Mouse (Mus musculus): ENCODE measurements at regions not wholly inside any gene's neighbourhood (a gene's known extent, or its start where the extent isn't known, plus 50 kb on each side); places are given as distances from the start of the nearest gene placed in this dataset.

- DNase-seq (ENCODE audit: extremely low read depth, insufficient read length, low spot score), result no peak
These were observed 139.2 kb downstream of the Matn1 start for GRCm38 (mm10) chr4:131083405-131083804.

- no peak for DNase-seq (ENCODE audit: extremely low read depth, insufficient read length, low spot score)
These were observed 153.2 kb downstream of the Matn1 start for GRCm38 (mm10) chr4:131097421-131097820.

GRCm38 (mm10) chr4:131100093-131100795 is 156.1 kb downstream of the Matn1 start:
- DNase-seq (ENCODE audit: extremely low read depth, insufficient read length, low spot score), result no peak

- no peak for DNase-seq (ENCODE audit: extremely low read depth, insufficient read length, low spot score)
These were observed 156.6 kb downstream of the Matn1 start for GRCm38 (mm10) chr4:131100796-131101156.

- DNase-seq (ENCODE audit: extremely low read depth, insufficient read length, low spot score), result no peak
These were observed 158.0 kb downstream of the Matn1 start for GRCm38 (mm10) chr4:131102163-131102562.

GRCm38 (mm10) chr4:131107127-131107857 is 163.1 kb downstream of the Matn1 start:
- DNase-seq (ENCODE audit: extremely low read depth, insufficient read length, low spot score), result no peak

- no peak for DNase-seq (ENCODE audit: extremely low read depth, insufficient read length, low spot score)
These were observed 168.4 kb downstream of the Matn1 start for GRCm38 (mm10) chr4:131112536-131112935.

GRCm38 (mm10) chr4:131113727-131114303 is 169.6 kb downstream of the Matn1 start:
- DNase-seq (ENCODE audit: extremely low read depth, insufficient read length, low spot score), result no peak

- no peak for DNase-seq (ENCODE audit: extremely low read depth, insufficient read length, low spot score)
These were observed 171.1 kb downstream of the Matn1 start for GRCm38 (mm10) chr4:131115247-131115646.

GRCm38 (mm10) chr4:131118586-131118985 is 174.4 kb downstream of the Matn1 start:
- no peak for DNase-seq (ENCODE audit: extremely low read depth, insufficient read length, low spot score)

GRCm38 (mm10) chr4:131119621-131120020 is 175.4 kb downstream of the Matn1 start:
- no peak for DNase-seq (ENCODE audit: extremely low read depth, insufficient read length, low spot score)

- no peak for DNase-seq (ENCODE audit: extremely low read depth, insufficient read length, low spot score)
These were observed 176.5 kb downstream of the Matn1 start for GRCm38 (mm10) chr4:131120680-131121079.

GRCm38 (mm10) chr4:131125975-131126374 is 181.8 kb downstream of the Matn1 start:
- DNase-seq (ENCODE audit: extremely low read depth, insufficient read length, low spot score), result no peak

- DNase-seq (ENCODE audit: extremely low read depth, insufficient read length, low spot score), result no peak
These were observed 182.7 kb downstream of the Matn1 start for GRCm38 (mm10) chr4:131126901-131127300.

- DNase-seq (ENCODE audit: extremely low read depth, insufficient read length, low spot score), result no peak
These were observed 184.5 kb downstream of the Matn1 start for GRCm38 (mm10) chr4:131128646-131129045.

GRCm38 (mm10) chr4:131132201-131132600 is 188.0 kb downstream of the Matn1 start:
- DNase-seq (ENCODE audit: extremely low read depth, insufficient read length, low spot score), result no peak

GRCm38 (mm10) chr4:131132781-131133180 is 188.6 kb downstream of the Matn1 start:
- DNase-seq (ENCODE audit: extremely low read depth, insufficient read length, low spot score), result no peak

GRCm38 (mm10) chr4:131135841-131136240 is 191.7 kb downstream of the Matn1 start:
- DNase-seq (ENCODE audit: extremely low read depth, insufficient read length, low spot score), result no peak

GRCm38 (mm10) chr4:131138891-131139290 is 194.7 kb downstream of the Matn1 start:
- no peak for DNase-seq (ENCODE audit: extremely low read depth, insufficient read length, low spot score)

- no peak for DNase-seq (ENCODE audit: extremely low read depth, insufficient read length, low spot score)
These were observed 197.8 kb downstream of the Matn1 start for GRCm38 (mm10) chr4:131141890-131142465.

- DNase-seq (ENCODE audit: extremely low read depth, insufficient read length, low spot score), result no peak
These were observed 201.3 kb downstream of the Matn1 start for GRCm38 (mm10) chr4:131145507-131145906.
